Mouse (Mus musculus): ENCODE data around the gene Rab1b.

DNA sequence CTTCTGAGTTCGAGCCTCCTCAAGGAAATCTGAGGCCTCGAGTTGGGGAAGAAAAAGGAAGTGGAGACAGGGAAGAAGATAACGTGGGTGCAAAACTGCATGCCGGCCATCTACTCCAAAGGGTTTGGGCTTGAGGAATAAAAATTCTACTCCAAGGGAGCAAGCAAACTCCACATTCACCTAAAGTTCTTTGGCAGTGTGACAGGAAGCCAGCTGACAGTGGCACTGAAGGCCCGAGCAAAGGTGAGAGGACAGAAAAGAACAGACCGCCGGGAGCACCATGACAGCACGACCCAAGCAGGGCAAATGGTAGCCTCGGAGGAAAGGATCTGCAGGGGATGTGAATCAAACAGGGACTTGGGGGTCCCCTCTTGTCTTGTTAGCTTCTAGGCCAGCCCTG, 798 bp downstream of the Rab1b start:
- TF ChIP-seq POLR2A (IDR thresholded peaks at IDR 0.05; ENCODE audit: borderline replicate concordance, control insufficient read depth, low read depth, low read length) (no peak), CTCF (IDR thresholded peaks at IDR 0.05; ENCODE audit: control insufficient read depth, insufficient read depth, low read length) (no peak)
